ENCODE assay signal across 15 mouse cellular contexts in genomic region chr19:42131101-42131500, GRCm38 (mm10). TPM values are rescaled to one million over a fixed set of nuclear protein-coding genes. Genes with fewer than 3 reads are reported as not detected.
A peak's percentile ranks its signal among the peaks of the same experiment; 100 is the strongest.
DNase-seq lines count a peak whose midpoint lies in the region; ATAC-seq and TF ChIP-seq lines count a peak whose summit lies in the region.
"Had no signal": no experiment of that assay in that cellular context is flagged by ENCODE, and none has a peak within 500 bp of the region (broad histone marks: within the 10 kb centered on the region; RNA-seq: fewer than 3 reads in every experiment).

No protein-coding gene starts in this region.

- intact Hi-C loops in gastrocnemius, adult 2 months (cut with DNase I): no loop called here

- no peaks in the 10 kb centered on the region for H3K27me3 ChIP-seq in Patski
- H3K27me3 ChIP-seq: CH12.LX had no signal

- no peak for DNase-seq in gastrocnemius, adult 2 months
- DNase-seq in gastrocnemius, postnatal 25 days: no peak
- DNase-seq in 3T3-L1 (ENCODE audit: low read depth, low spot score) (peak; percentile 86), Patski (ENCODE audit: low read depth, low spot score) (peak; percentile 48)
- DNase-seq in lung, postnatal 25 days (ENCODE audit: low spot score): peak; percentile 54
- DNase-seq in retina, postnatal 1 day: no peak
- DNase-seq: gastrocnemius, postnatal 14 days; right cerebral cortex, postnatal 25 days had no signal

- in situ Hi-C loops in Patski (cut with MboI; ENCODE audit: low pct_unique_long_range_greater_than_20kb): no loop called here

- CTCF ChIA-PET in Patski (lab: Charles Lee): interaction anchor here (1.0 to 6.8 kb wide), 4 partner anchors 12 to 96 kb away, joined by 3 to 49 read pairs (median 4); partner anchors contain the start of gene Ankrd2

- H3K27ac ChIP-seq in gastrocnemius, adult 2 months: peak overlapping the region; percentile 94
- H3K27ac ChIP-seq: forebrain, embryonic 13.5 days; neural tube, embryonic 12.5 days had no signal

- TF ChIP-seq CTCF in gastrocnemius, adult 2 months (IDR thresholded peaks at IDR 0.05): no peak
- no peak for TF ChIP-seq CTCF in Patski (IDR thresholded peaks at IDR 0.05)

- ATAC-seq in Patski: no peak
- ATAC-seq in megakaryocyte progenitor cell, adult 5-6 weeks (replicated peaks; ENCODE audit: poor library complexity): no peak
- no peak for ATAC-seq in megakaryocyte, adult 5-6 weeks (ENCODE audit: poor library complexity, severe bottlenecking)
- ATAC-seq: activated CD4-positive, CD25-positive, alpha-beta regulatory T cell, adult 4 months; forebrain, embryonic 13.5 days; inflammation-experienced regulatory T-cells, adult 6 months had no signal

- H3K4me3 ChIP-seq in gastrocnemius, adult 2 months: no peak overlapping the region
- H3K4me3 ChIP-seq: forebrain, embryonic 13.5 days; neural tube, embryonic 12.5 days had no signal

- POLR2A ChIA-PET in Patski (lab: Charles Lee): no interaction called here

RNA-seq across cellular contexts. Expression of gene Avpi1, which starts 2.2 kb away (rescaled TPM):
- 1 to 10 TPM; 8.7 to 9.0 TPM for total RNA-seq in gastrocnemius, adult 2 months (2021)
- total RNA-seq in gastrocnemius, postnatal 25 days (2021): 1 to 10 TPM; 8.4 to 9.3 TPM
- polyA plus RNA-seq in Patski (2021): 34.6 TPM
- 5.0 and 7.3 TPM in 2 replicates for total RNA-seq in megakaryocyte progenitor cell, adult 5-6 weeks (2015)
- 4.9 and 5.4 TPM in 2 replicates for total RNA-seq in megakaryocyte progenitor cell, adult 5-6 weeks (2017)
- total RNA-seq in megakaryocyte, adult 5-6 weeks (2015): 1.1 and 1.7 TPM in 2 replicates
- 2.9 and 6.2 TPM in 2 replicates for total RNA-seq in megakaryocyte, adult 5-6 weeks (2017)

RNA-seq across cellular contexts. Expression of gene Marveld1, which starts 16.1 kb away (rescaled TPM):
- total RNA-seq in gastrocnemius, adult 2 months (2021): 1 to 10 TPM; 4.8 to 7.2 TPM
- 10 to 100 TPM in 1 of 2 experiments, 1 to 10 TPM in 1; 6.8 to 11.8 TPM for total RNA-seq in gastrocnemius, postnatal 25 days (2021)
- polyA plus RNA-seq in Patski (2021): 34.3 TPM
- total RNA-seq in megakaryocyte progenitor cell, adult 5-6 weeks (2015): 14.4 and 14.9 TPM in 2 replicates
- total RNA-seq in megakaryocyte progenitor cell, adult 5-6 weeks (2017): 15.0 and 18.8 TPM in 2 replicates
- 5.7 and 6.7 TPM in 2 replicates for total RNA-seq in megakaryocyte, adult 5-6 weeks (2015)
- 7.9 and 9.4 TPM in 2 replicates for total RNA-seq in megakaryocyte, adult 5-6 weeks (2017)
- total RNA-seq: CH12.LX had no signal

RNA-seq across cellular contexts. Expression of gene Zfyve27, which starts 32.6 kb away (rescaled TPM):
- 10 to 100 TPM; 13.0 to 14.4 TPM for total RNA-seq in gastrocnemius, adult 2 months (2021)
- 10 to 100 TPM; 10.3 to 12.0 TPM for total RNA-seq in gastrocnemius, postnatal 25 days (2021)
- 59.5 TPM for polyA plus RNA-seq in Patski (2021)
- total RNA-seq in megakaryocyte progenitor cell, adult 5-6 weeks (2015): 10.7 and 13.6 TPM in 2 replicates
- 26.9 and 30.5 TPM in 2 replicates for total RNA-seq in megakaryocyte progenitor cell, adult 5-6 weeks (2017)
- 7.9 and 13.1 TPM in 2 replicates for total RNA-seq in megakaryocyte, adult 5-6 weeks (2015)
- 21.3 and 26.3 TPM in 2 replicates for total RNA-seq in megakaryocyte, adult 5-6 weeks (2017)

RNA-seq across cellular contexts. Expression of gene Pi4k2a, which starts 40.8 kb away (rescaled TPM):
- 10 to 100 TPM; 11.9 to 12.8 TPM for total RNA-seq in gastrocnemius, adult 2 months (2021)
- 10 to 100 TPM; 10.4 to 12.2 TPM for total RNA-seq in gastrocnemius, postnatal 25 days (2021)
- 47.6 TPM for polyA plus RNA-seq in Patski (2021)
- total RNA-seq in megakaryocyte progenitor cell, adult 5-6 weeks (2015): 8.9 and 9.4 TPM in 2 replicates
- total RNA-seq in megakaryocyte progenitor cell, adult 5-6 weeks (2017): 5.5 and 7.4 TPM in 2 replicates
- total RNA-seq in megakaryocyte, adult 5-6 weeks (2015): 12.0 and 12.2 TPM in 2 replicates
- 9.9 and 10.7 TPM in 2 replicates for total RNA-seq in megakaryocyte, adult 5-6 weeks (2017)

RNA-seq across cellular contexts. Expression of gene Morn4, which starts 44.9 kb away (rescaled TPM):
- 1 to 10 TPM; 2.2 to 4.4 TPM for total RNA-seq in gastrocnemius, adult 2 months (2021)
- total RNA-seq in gastrocnemius, postnatal 25 days (2021): 1 to 10 TPM; 1.2 to 1.8 TPM
- polyA plus RNA-seq in Patski (2021): 38.1 TPM
- total RNA-seq in megakaryocyte progenitor cell, adult 5-6 weeks (2015): 0.67 and 1.4 TPM in 2 replicates
- total RNA-seq in megakaryocyte progenitor cell, adult 5-6 weeks (2017): 0.30 and 0.54 TPM in 2 replicates
- total RNA-seq in megakaryocyte, adult 5-6 weeks (2015): 0.36 TPM in 1 of 2 replicates, not detected in the other
- 0.07 TPM in 1 of 2 replicates, not detected in the other for total RNA-seq in megakaryocyte, adult 5-6 weeks (2017)
- polyA plus RNA-seq: activated CD4-positive, CD25-positive, alpha-beta regulatory T cell, adult 4 months had no signal

Comparison
In these comparisons a context has a peak if more than half of its experiments do, and no peak if none do; other contexts are left out.
1. DNase-seq: peak in 3T3-L1 (single experiment), Patski (single experiment) and lung, postnatal 25 days (single experiment); none in gastrocnemius, adult 2 months (single experiment), gastrocnemius, postnatal 25 days (single experiment) and retina, postnatal 1 day (single experiment).